Mouse (Mus musculus) G1E (cell line): ENCODE measurements around the gene Rtl6.

Experiments used
- CTCF ChIP-seq: IDR thresholded peaks from 2 replicates; pipeline ENCODE4 v1.5.1; 2012; ENCODE audit warnings: low read depth, low read length, inconsistent platforms, mixed read lengths
- GATA1 ChIP-seq: IDR thresholded peaks from 2 replicates; pipeline ENCODE4 v1.6.1; 2012; ENCODE audit warnings: borderline replicate concordance, low read length, inconsistent platforms, mixed read lengths
- TAL1 ChIP-seq: conservative IDR thresholded peaks from 2 replicates; pipeline ENCODE4 v1.6.1; 2012; ENCODE audit warnings: low read depth, low read length, inconsistent platforms, mixed read lengths

DNA sequence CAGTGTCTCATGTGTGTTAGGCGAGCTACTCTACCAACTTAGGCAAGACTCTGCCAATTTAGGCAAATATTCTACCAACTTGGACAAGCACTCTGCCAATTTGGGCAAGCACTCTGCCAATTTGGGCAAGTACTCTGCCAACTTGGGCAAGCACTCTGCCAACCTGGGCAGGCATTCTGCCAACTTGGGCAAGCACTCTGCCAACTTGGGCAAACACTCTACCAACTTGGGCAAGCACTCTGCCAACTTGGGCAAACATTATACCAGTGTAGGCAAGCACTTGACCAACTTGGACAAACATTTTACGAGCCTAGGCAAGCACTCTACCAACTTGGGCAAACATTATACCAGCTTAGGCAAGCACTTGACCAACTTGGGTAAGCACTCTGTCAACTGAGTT is 3.9 kb upstream of the Rtl6 start:
- TF ChIP-seq CTCF (no peak), TAL1 (no peak), GATA1 (no peak)
